Mouse (Mus musculus): ENCODE measurements around the gene Sstr3.

- TF ChIP-seq POLR2A (IDR thresholded peaks at IDR 0.05; ENCODE audit: low read depth, low read length) (no peak), CTCF (IDR thresholded peaks at IDR 0.05; ENCODE audit: extremely low read depth, insufficient read length, insufficient replicate concordance, low read depth, low read length) (no peak)
Measured at GRCm38 (mm10) chr15:78487066-78487465, 57.4 kb downstream of the Sstr3 start.

Data from small intestine, adult 2 months (tissue).